Mouse (Mus musculus): ENCODE data around the gene Slu7.

The Slu7 gene

GRCm38 (mm10) chr11:43492663-43493062 lies 59.1 kb downstream of the Slu7 start:
- DNase-seq: peak; percentile 56 to 65

- DNase-seq: peak; percentile 47 to 60
Observed at GRCm38 (mm10) chr11:43493815-43494409, 60.4 kb downstream of the Slu7 start.

GRCm38 (mm10) chr11:43495037-43495436 lies 61.5 kb downstream of the Slu7 start:
- DNase-seq: no peak

GRCm38 (mm10) chr11:43495532-43495931 lies 62.0 kb downstream of the Slu7 start:
- peak; percentile 14 to 30 for DNase-seq

All from lung, adult 18-20 months (tissue).